ENCODE assay signal across 8 mouse cellular contexts in genomic region chr4:43431690-43432089, GRCm38 (mm10). TPM values are rescaled to one million over a fixed set of nuclear protein-coding genes. Genes with fewer than 3 reads are reported as not detected.
A peak's percentile ranks its signal among the peaks of the same experiment; 100 is the strongest.
DNase-seq lines count a peak whose midpoint lies in the region; ATAC-seq and TF ChIP-seq lines count a peak whose summit lies in the region.

No protein-coding gene starts in this region.

- no peak overlapping the region for H3K9ac ChIP-seq in heart, embryonic 11.5 days (ENCODE audit: low read depth, low read length)
- H3K9ac ChIP-seq in intestine, embryonic 14.5 days (ENCODE audit: low read length), result no peak overlapping the region

- WGBS in heart, embryonic 11.5 days (ENCODE audit: insufficient replicate concordance), result 9% methylated on average over 4 of the region's 4 CpGs
- WGBS in intestine, embryonic 14.5 days, result 4% methylated on average over 4 of the region's 4 CpGs
- 11% methylated on average over 4 of the region's 4 CpGs for WGBS in midbrain, embryonic 10.5 days
- WGBS in small intestine, adult 2 months, result 6% methylated on average over 4 of the region's 4 CpGs

- intact Hi-C loops in gastrocnemius, adult 2 months (cut with DNase I), result loop anchor here (1.0 to 10.0 kb wide), 2 partner anchors 48 to 283 kb away; partner anchors contain the start of gene Olfr71
- intact Hi-C loops in left cerebral cortex, postnatal 10 days (cut with DNase I), result no loop called here

- H3K4me1 ChIP-seq in heart, embryonic 11.5 days (ENCODE audit: control insufficient read depth, insufficient read depth, low read length), result peaks cover 6% of the 10 kb centered on the region; the same call in 1 of the 2 replicates
- peaks cover 8% of the 10 kb centered on the region for H3K4me1 ChIP-seq in intestine, embryonic 14.5 days (replicated peaks; ENCODE audit: control insufficient read depth, insufficient read depth, low read length)
- peaks cover 31% of the 10 kb centered on the region for H3K4me1 ChIP-seq in midbrain, embryonic 10.5 days
- 0 out of 2 replicates have a peak, but pooled peaks cover 6% of the 10 kb centered on the region for H3K4me1 ChIP-seq in small intestine, adult 2 months (ENCODE audit: control insufficient read depth, insufficient read depth, insufficient read length, low read length)

- H3K27me3 ChIP-seq in heart, embryonic 11.5 days (ENCODE audit: control insufficient read depth, insufficient read depth, low read length), result peaks cover 25% of the 10 kb centered on the region
- peaks cover 11% of the 10 kb centered on the region for H3K27me3 ChIP-seq in intestine, embryonic 14.5 days (replicated peaks; ENCODE audit: control insufficient read depth, insufficient read depth, low read length)
- peaks cover 46% of the 10 kb centered on the region for H3K27me3 ChIP-seq in midbrain, embryonic 10.5 days (ENCODE audit: low read depth, poor library complexity, severe bottlenecking)
- H3K27me3 ChIP-seq in small intestine, adult 2 months (ENCODE audit: control insufficient read depth, insufficient read depth, low read length), result no peaks in the 10 kb centered on the region

- H3K36me3 ChIP-seq in heart, embryonic 11.5 days (ENCODE audit: control insufficient read depth, insufficient read depth, low read length), result peaks cover 3% of the 10 kb centered on the region; the same call in 1 of the 2 replicates
- H3K36me3 ChIP-seq in intestine, embryonic 14.5 days (ENCODE audit: control insufficient read depth, insufficient read depth, low read length), result peaks cover 4% of the 10 kb centered on the region; the same call in 1 of the 2 replicates
- peaks cover under 1% of the 10 kb centered on the region; the same call in 1 of the 2 replicates for H3K36me3 ChIP-seq in midbrain, embryonic 10.5 days
- H3K36me3 ChIP-seq in small intestine, adult 2 months (ENCODE audit: control insufficient read depth, insufficient read depth, low read length), result no peaks in the 10 kb centered on the region

- ATAC-seq in heart, embryonic 11.5 days (replicated peaks; ENCODE audit: insufficient number of reproducible peaks, low FRiP score, low TSS enrichment), result no peak
- peak; percentile 43; the same call in 1 of the 2 replicates for ATAC-seq in intestine, embryonic 14.5 days (replicated peaks; ENCODE audit: low FRiP score, low TSS enrichment, low read depth)

- no peak overlapping the region for H3K4me2 ChIP-seq in heart, embryonic 11.5 days
- no peak overlapping the region for H3K4me2 ChIP-seq in intestine, embryonic 14.5 days (ENCODE audit: low read length)

- peak; percentile 92 for TF ChIP-seq CTCF in gastrocnemius, adult 2 months (IDR thresholded peaks at IDR 0.05)
- peak; percentile 63; the same call in 1 of the 2 replicates for TF ChIP-seq CTCF in small intestine, adult 2 months (IDR thresholded peaks at IDR 0.05; ENCODE audit: extremely low read depth, insufficient read length, insufficient replicate concordance, low read depth, low read length)

- no peaks in the 10 kb centered on the region for H3K9me3 ChIP-seq in heart, embryonic 11.5 days (replicated peaks; ENCODE audit: control insufficient read depth, low read length)
- H3K9me3 ChIP-seq in intestine, embryonic 14.5 days (ENCODE audit: control insufficient read depth, low read length), result no peaks in the 10 kb centered on the region
- H3K9me3 ChIP-seq in midbrain, embryonic 10.5 days (replicated peaks), result no peaks in the 10 kb centered on the region

- no peak overlapping the region for H3K4me3 ChIP-seq in heart, embryonic 11.5 days (ENCODE audit: low read depth, low read length)
- no peak overlapping the region for H3K4me3 ChIP-seq in gastrocnemius, adult 2 months
- no peak overlapping the region for H3K4me3 ChIP-seq in intestine, embryonic 14.5 days (ENCODE audit: low read depth, low read length)
- no peak overlapping the region for H3K4me3 ChIP-seq in midbrain, embryonic 10.5 days
- no peak overlapping the region for H3K4me3 ChIP-seq in small intestine, adult 2 months (ENCODE audit: low read depth, low read length)

- peak; percentile 97 for DNase-seq in heart, adult 11 months
- DNase-seq in cerebellum, postnatal 10 days, result peak; percentile 93 to 96
- peak; percentile 84 for DNase-seq in gastrocnemius, adult 2 months
- DNase-seq in intestine, embryonic 14.5 days (ENCODE audit: low spot score), result peak; percentile 86
- peak; percentile 70 to 89 for DNase-seq in left cerebral cortex, postnatal 10 days (ENCODE audit: extremely low spot score in 1 of 2, low spot score in 2 of 2)
- peak; percentile 80 for DNase-seq in midbrain, embryonic 10.5 days (ENCODE audit: low spot score)

- H3K27ac ChIP-seq in heart, embryonic 11.5 days (ENCODE audit: low read depth, low read length), result no peak overlapping the region
- H3K27ac ChIP-seq in gastrocnemius, adult 2 months, result peak overlapping the region; percentile 63; the same call in 1 of the 2 replicates
- no peak overlapping the region for H3K27ac ChIP-seq in intestine, embryonic 14.5 days (ENCODE audit: low read depth)
- peak overlapping the region; percentile 81 for H3K27ac ChIP-seq in midbrain, embryonic 10.5 days (replicated peaks)
- no peak overlapping the region for H3K27ac ChIP-seq in small intestine, adult 2 months (ENCODE audit: insufficient read depth, low read depth, low read length)

- no peak for TF ChIP-seq POLR2A in small intestine, adult 2 months (IDR thresholded peaks at IDR 0.05; ENCODE audit: low read depth, low read length)

RNA-seq across cellular contexts. Expression of gene Fam166b, which starts 2.8 kb away (rescaled TPM):
- 0.23 TPM in 1 of 2 replicates, not detected in the other for polyA plus RNA-seq in heart, embryonic 11.5 days (2014; fragmentation: Nextera tagmentation; extraction: Ambion mirVana)
- not detected for total RNA-seq in gastrocnemius, adult 2 months (2021)
- 0.18 TPM in 1 of 2 replicates, not detected in the other for polyA plus RNA-seq in intestine, embryonic 14.5 days (2014; fragmentation: Nextera tagmentation; extraction: Ambion mirVana)
- under 1 TPM in 1 of 2 experiments, not detected in 1; 0.30 TPM for total RNA-seq in left cerebral cortex, postnatal 10 days (2021)
- polyA plus RNA-seq in midbrain, embryonic 10.5 days (2016; fragmentation: Nextera tagmentation; extraction: Ambion mirVana), result 0.14 and 0.25 TPM in 2 replicates
- polyA plus RNA-seq in small intestine, adult 2 months (2012; rRNA removed), result 0.24 TPM in 1 of 2 replicates, not detected in the other

RNA-seq across cellular contexts. Expression of gene Tesk1, which starts 10.0 kb away (rescaled TPM):
- 5.0 and 6.1 TPM in 2 replicates for polyA plus RNA-seq in heart, embryonic 11.5 days (2014; fragmentation: Nextera tagmentation; extraction: Ambion mirVana)
- 10 to 100 TPM; 55.7 to 57.8 TPM for total RNA-seq in gastrocnemius, adult 2 months (2021)
- polyA plus RNA-seq in intestine, embryonic 14.5 days (2014; fragmentation: Nextera tagmentation; extraction: Ambion mirVana), result 8.6 and 9.5 TPM in 2 replicates
- total RNA-seq in left cerebral cortex, postnatal 10 days (2021), result 10 to 100 TPM; 71.7 to 74.2 TPM
- polyA plus RNA-seq in midbrain, embryonic 10.5 days (2016; fragmentation: Nextera tagmentation; extraction: Ambion mirVana), result 2.9 and 6.0 TPM in 2 replicates
- 45.8 and 77.6 TPM in 2 replicates for polyA plus RNA-seq in small intestine, adult 2 months (2012; rRNA removed)

RNA-seq across cellular contexts. Expression of gene Cd72, which starts 22.7 kb away (rescaled TPM):
- 1.8 and 3.3 TPM in 2 replicates for polyA plus RNA-seq in heart, embryonic 11.5 days (2014; fragmentation: Nextera tagmentation; extraction: Ambion mirVana)
- not detected for total RNA-seq in gastrocnemius, adult 2 months (2021)
- 4.2 and 4.8 TPM in 2 replicates for polyA plus RNA-seq in intestine, embryonic 14.5 days (2014; fragmentation: Nextera tagmentation; extraction: Ambion mirVana)
- total RNA-seq in left cerebral cortex, postnatal 10 days (2021), result 1 to 10 TPM in 1 of 2 experiments, not detected in 1; 1.2 TPM
- 1.4 and 1.8 TPM in 2 replicates for polyA plus RNA-seq in midbrain, embryonic 10.5 days (2016; fragmentation: Nextera tagmentation; extraction: Ambion mirVana)
- polyA plus RNA-seq in small intestine, adult 2 months (2012; rRNA removed), result 2.8 and 11.4 TPM in 2 replicates

RNA-seq across cellular contexts. Expression of gene Rusc2, which starts 49.9 kb away (rescaled TPM):
- 6.3 and 7.8 TPM in 2 replicates for polyA plus RNA-seq in heart, embryonic 11.5 days (2014; fragmentation: Nextera tagmentation; extraction: Ambion mirVana)
- 10 to 100 TPM; 19.0 to 29.6 TPM for total RNA-seq in gastrocnemius, adult 2 months (2021)
- polyA plus RNA-seq in intestine, embryonic 14.5 days (2014; fragmentation: Nextera tagmentation; extraction: Ambion mirVana), result 11.2 and 11.7 TPM in 2 replicates
- total RNA-seq in left cerebral cortex, postnatal 10 days (2021), result 100 to 1,000 TPM; 151 to 154 TPM
- polyA plus RNA-seq in midbrain, embryonic 10.5 days (2016; fragmentation: Nextera tagmentation; extraction: Ambion mirVana), result 10.5 and 18.1 TPM in 2 replicates
- 9.4 and 11.2 TPM in 2 replicates for polyA plus RNA-seq in small intestine, adult 2 months (2012; rRNA removed)

RNA-seq across cellular contexts. Expression of gene Sit1, which starts 51.8 kb away (rescaled TPM):
- polyA plus RNA-seq in heart, embryonic 11.5 days (2014; fragmentation: Nextera tagmentation; extraction: Ambion mirVana), result not detected in 2 replicates
- total RNA-seq in gastrocnemius, adult 2 months (2021), result not detected
- polyA plus RNA-seq in intestine, embryonic 14.5 days (2014; fragmentation: Nextera tagmentation; extraction: Ambion mirVana), result not detected in 2 replicates
- total RNA-seq in left cerebral cortex, postnatal 10 days (2021), result not detected
- not detected in 2 replicates for polyA plus RNA-seq in midbrain, embryonic 10.5 days (2016; fragmentation: Nextera tagmentation; extraction: Ambion mirVana)
- 0.96 and 1.9 TPM in 2 replicates for polyA plus RNA-seq in small intestine, adult 2 months (2012; rRNA removed)

Comparison
In these comparisons a context has a peak if more than half of its experiments do, and no peak if none do; other contexts are left out.
1. H3K27ac ChIP-seq: peak in gastrocnemius, adult 2 months (single experiment) and midbrain, embryonic 10.5 days (single experiment); none in heart, embryonic 11.5 days (single experiment), intestine, embryonic 14.5 days (single experiment) and small intestine, adult 2 months (single experiment).
2. Peak in every context shown above with its lines, with median percentiles within 50 percentile points of each other: DNase-seq.